Mouse (Mus musculus): ENCODE results near the gene Ubxn6.
"Not testable (repeated sequence)": the region's sequence is repeated elsewhere in the genome, so short reads cannot be mapped to it uniquely, and the experiment has no call there.

Gene Ubxn6

GRCm38 (mm10) chr17:56102158-56102557 lies 27.3 kb upstream of the Ubxn6 start:
- DNase-seq (ENCODE audit: low read depth, low spot score), result no peak

- peak; percentile 88 for DNase-seq (ENCODE audit: low read depth, low spot score)
These were observed 26.0 kb upstream of the Ubxn6 start for GRCm38 (mm10) chr17:56100811-56101210.

- peak; percentile 80 for DNase-seq (ENCODE audit: low read depth, low spot score)
These were observed 24.1 kb upstream of the Ubxn6 start for GRCm38 (mm10) chr17:56098711-56099572.

- no peak for DNase-seq (ENCODE audit: low read depth, low spot score)
These were observed 23.4 kb upstream of the Ubxn6 start for GRCm38 (mm10) chr17:56098180-56098579.

- no peak for DNase-seq (ENCODE audit: low read depth, low spot score)
These were observed 22.1 kb upstream of the Ubxn6 start for GRCm38 (mm10) chr17:56096883-56097282.

GRCm38 (mm10) chr17:56092794-56093193 lies 18.0 kb upstream of the Ubxn6 start:
- DNase-seq (ENCODE audit: low read depth, low spot score), result no peak

- no peak for DNase-seq (ENCODE audit: low read depth, low spot score)
These were observed 17.5 kb upstream of the Ubxn6 start for GRCm38 (mm10) chr17:56092312-56092711.

- DNase-seq (ENCODE audit: low read depth, low spot score), result no peak
These were observed 6.2 kb upstream of the Ubxn6 start for GRCm38 (mm10) chr17:56080781-56081585.

GRCm38 (mm10) chr17:56079921-56080320 lies 5.1 kb upstream of the Ubxn6 start:
- no peak for DNase-seq (ENCODE audit: low read depth, low spot score)

- DNase-seq (ENCODE audit: low read depth, low spot score), result peak; percentile 100
These were observed 4.3 kb upstream of the Ubxn6 start, which contains the start of gene Hdgfl2 for GRCm38 (mm10) chr17:56078880-56079795. Gene Hdgfl2, plus strand, starts transcription at chr17:56079634.

GRCm38 (mm10) chr17:56078361-56078760 lies 3.5 kb upstream of the Ubxn6 start:
- not testable (repeated sequence) for DNase-seq (ENCODE audit: low read depth, low spot score)

GRCm38 (mm10) chr17:56077523-56077922 lies 2.7 kb upstream of the Ubxn6 start:
- DNase-seq (ENCODE audit: low read depth, low spot score), result no peak

- peak; percentile 78 for DNase-seq (ENCODE audit: low read depth, low spot score)
These were observed 566 bp downstream of the Ubxn6 start for GRCm38 (mm10) chr17:56074097-56074826.

- DNase-seq (ENCODE audit: low read depth, low spot score), result no peak
These were observed 2.6 kb downstream of the Ubxn6 start for GRCm38 (mm10) chr17:56072243-56072642.

GRCm38 (mm10) chr17:56071126-56071525 lies 3.7 kb downstream of the Ubxn6 start:
- DNase-seq (ENCODE audit: low read depth, low spot score), result no peak

GRCm38 (mm10) chr17:56069066-56069465 lies 5.8 kb downstream of the Ubxn6 start:
- DNase-seq (ENCODE audit: low read depth, low spot score), result no peak

GRCm38 (mm10) chr17:56066451-56066850 lies 8.4 kb downstream of the Ubxn6 start:
- DNase-seq (ENCODE audit: low read depth, low spot score), result no peak

- DNase-seq (ENCODE audit: low read depth, low spot score), result not testable (repeated sequence)
These were observed 9.1 kb downstream of the Ubxn6 start for GRCm38 (mm10) chr17:56065715-56066114.

- no peak for DNase-seq (ENCODE audit: low read depth, low spot score)
These were observed 12.7 kb downstream of the Ubxn6 start for GRCm38 (mm10) chr17:56062081-56062480.

- DNase-seq (ENCODE audit: low read depth, low spot score), result no peak
These were observed 17.3 kb downstream of the Ubxn6 start for GRCm38 (mm10) chr17:56057381-56058120.
